In the genomic region with DNA sequence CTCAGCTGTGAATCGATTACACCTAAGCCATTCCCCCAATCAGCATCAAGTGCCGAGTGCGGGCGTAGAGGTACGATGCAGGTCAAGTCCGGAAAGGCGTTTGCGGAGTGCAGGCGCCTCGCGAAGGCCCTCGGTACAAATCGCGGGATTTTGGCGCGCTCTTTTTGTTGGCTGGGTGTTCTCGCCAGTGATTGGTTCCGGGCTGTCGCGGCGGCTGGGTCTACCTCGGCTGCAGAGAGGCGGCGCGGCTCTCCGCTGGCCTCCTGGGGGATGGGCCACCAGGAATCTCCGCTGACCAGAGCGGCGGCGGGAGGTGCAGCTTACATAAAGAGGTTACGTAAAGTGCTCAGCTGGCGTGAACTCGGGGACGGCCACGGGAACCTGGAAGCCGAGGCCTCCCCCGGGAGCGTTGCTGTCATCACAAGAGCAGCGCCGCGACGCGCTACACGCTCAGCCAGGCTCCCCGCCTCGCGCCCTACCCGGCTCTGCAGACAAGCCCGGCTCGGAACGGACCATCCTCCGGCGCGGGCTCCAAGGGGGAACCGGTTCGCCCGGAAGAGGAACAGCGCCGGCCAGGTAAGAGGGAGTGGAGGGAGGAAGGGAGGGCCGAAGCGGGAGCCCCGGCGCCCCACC, we compare ENCODE assay signal across 8 mouse cellular contexts. TPM values are rescaled to one million over a fixed set of nuclear protein-coding genes. Genes with fewer than 3 reads are reported as not detected.
DNase-seq lines count a peak whose midpoint lies in the region; ATAC-seq and TF ChIP-seq lines count a peak whose summit lies in the region.

Gene Stk35, plus strand, starts transcription at position 247 of the 633 bp plus-strand sequence.

- H3K27ac ChIP-seq in forebrain, embryonic 14.5 days (ENCODE audit: low read depth, low read length), result peak within 1 kb of the TSS; percentile 95
- peak within 1 kb of the TSS; percentile 98 for H3K27ac ChIP-seq in neural tube, embryonic 15.5 days (replicated peaks)

- ATAC-seq in forebrain, embryonic 14.5 days, result peak; percentile 89
- peak; percentile 90 for ATAC-seq in neural tube, embryonic 15.5 days (ENCODE audit: low FRiP score)

- intact Hi-C loops in heart, postnatal 14 days (cut with DNase I), result loop anchor here (2.0 to 5.0 kb wide), 3 partner anchors 18 to 378 kb away; partner anchors contain the start of gene Snrpb

- H3K4me3 ChIP-seq in E14TG2a.4 (replicated peaks; ENCODE audit: low read length), result peak within 1 kb of the TSS; percentile 95
- peak within 1 kb of the TSS; percentile 97 for H3K4me3 ChIP-seq in forebrain, embryonic 14.5 days (ENCODE audit: low read depth, low read length)
- H3K4me3 ChIP-seq in neural tube, embryonic 15.5 days (replicated peaks), result peak within 1 kb of the TSS; percentile 73

- H3K36me3 ChIP-seq in E14TG2a.4 (ENCODE audit: insufficient read depth, low read length), result peaks cover 37% of the 10 kb centered on the region
- peaks cover 14% of the 10 kb centered on the region for H3K36me3 ChIP-seq in forebrain, embryonic 14.5 days (ENCODE audit: control insufficient read depth, insufficient read depth, low read length)
- peaks cover 5% of the 10 kb centered on the region; the same call in 1 of the 2 replicates for H3K36me3 ChIP-seq in neural tube, embryonic 15.5 days

- peak; percentile 83 for DNase-seq in c-Kit-positive CD71-positive TER-119-positive erythroid progenitor cells, embryonic 14.5 days (ENCODE audit: low spot score)
- peak; percentile 94 for DNase-seq in forebrain, embryonic 14.5 days (ENCODE audit: low spot score)
- peak; percentile 90 to 91 for DNase-seq in heart, postnatal 14 days
- peak; percentile 85 for DNase-seq in layer of hippocampus, adult 11-12 months (ENCODE audit: low spot score)
- DNase-seq in lung, adult 18-20 months, result peak; percentile 93 to 94
- peak; percentile 86 for DNase-seq in testis, postnatal 14 days (ENCODE audit: low spot score)

- peaks cover 59% of the 10 kb centered on the region for H3K4me1 ChIP-seq in E14TG2a.4 (replicated peaks; ENCODE audit: low read depth, low read length)
- peaks cover 23% of the 10 kb centered on the region for H3K4me1 ChIP-seq in forebrain, embryonic 14.5 days (ENCODE audit: control insufficient read depth, insufficient read depth, low read length)
- H3K4me1 ChIP-seq in neural tube, embryonic 15.5 days, result peaks cover 33% of the 10 kb centered on the region

- peak within 1 kb of the TSS; percentile 91 for H3K9ac ChIP-seq in forebrain, embryonic 14.5 days (ENCODE audit: low read length)
- peak within 1 kb of the TSS; percentile 91 for H3K9ac ChIP-seq in neural tube, embryonic 15.5 days (replicated peaks)

- TF ChIP-seq CTCF in E14TG2a.4 (conservative IDR thresholded peaks at IDR 0.05; ENCODE audit: low read length), result no peak

- H3K4me2 ChIP-seq in forebrain, embryonic 14.5 days (ENCODE audit: low read length), result peak within 1 kb of the TSS; percentile 83
- peak within 1 kb of the TSS; percentile 90 for H3K4me2 ChIP-seq in neural tube, embryonic 15.5 days

- no peaks in the 10 kb centered on the region for H3K9me3 ChIP-seq in E14TG2a.4 (ENCODE audit: low read length)
- no peaks in the 10 kb centered on the region for H3K9me3 ChIP-seq in forebrain, embryonic 14.5 days (replicated peaks; ENCODE audit: control insufficient read depth, low read length)
- no peaks in the 10 kb centered on the region for H3K9me3 ChIP-seq in neural tube, embryonic 15.5 days (replicated peaks)

- peaks cover 12% of the 10 kb centered on the region for H3K27me3 ChIP-seq in E14TG2a.4 (ENCODE audit: insufficient read depth, low read length)
- no peaks in the 10 kb centered on the region for H3K27me3 ChIP-seq in forebrain, embryonic 14.5 days (replicated peaks; ENCODE audit: control insufficient read depth, insufficient read depth, low read length)
- H3K27me3 ChIP-seq in neural tube, embryonic 15.5 days (replicated peaks), result no peaks in the 10 kb centered on the region

- under 1% methylated on average over 58 of the region's 63 CpGs for WGBS in forebrain, embryonic 14.5 days
- WGBS in neural tube, embryonic 15.5 days, result 0% methylated on average over 62 of the region's 63 CpGs

RNA-seq across cellular contexts. Expression of gene Stk35, which starts in this region (rescaled TPM):
- 8.6 and 9.6 TPM in 2 replicates for polyA plus RNA-seq in forebrain, embryonic 14.5 days (2014; fragmentation: Nextera tagmentation; extraction: Ambion mirVana)
- total RNA-seq in heart, postnatal 14 days (2021), result 10 to 100 TPM; 13.9 to 14.3 TPM
- 7.3 and 7.6 TPM in 2 replicates for polyA plus RNA-seq in neural tube, embryonic 15.5 days (2015; fragmentation: Nextera tagmentation; extraction: Ambion mirVana)

Comparison
In these comparisons a context has a peak if more than half of its experiments do, and no peak if none do; other contexts are left out.
1. Peak in every context shown above with its lines: DNase-seq, ATAC-seq, H3K4me3 ChIP-seq and H3K27ac ChIP-seq.